Mouse (Mus musculus) ES-E14 (cell line): ENCODE measurements around the gene Tenm2. TPM values are rescaled to one million over a fixed set of nuclear protein-coding genes. Genes with fewer than 3 reads are reported as not detected.

Experiments used
- DNase-seq: peaks from one replicate; pipeline ENCODE4 v3.0.0-alpha.2; 2013; ENCODE audit warnings: low read depth, low spot score
- H3K27ac ChIP-seq: 2 replicates; pipeline ENCODE4 v1.5.1; 2012; ENCODE audit warnings: low read depth, mild to moderate bottlenecking, low read length, moderate library complexity, mixed read lengths; ENCODE audit not compliant: poor library complexity, insufficient read depth, severe bottlenecking
- H3K36me3 ChIP-seq: 2 replicates; pipeline ENCODE4 v1.6.1; 2012; ENCODE audit warnings: mild to moderate bottlenecking, low read length, moderate library complexity, mixed read lengths; ENCODE audit not compliant: control insufficient read depth, poor library complexity, insufficient read depth, severe bottlenecking
- H3K4me1 ChIP-seq, 2 experiments: fragments of 150-350 bp in 1 of 2; sonication (generic) in 1 of 2; 2 replicates each; pipeline ENCODE4 v1.6.1; 2012; ENCODE audit warnings: low read length in 2 of 2, mild to moderate bottlenecking in 1 of 2, mixed read lengths in 1 of 2; ENCODE audit not compliant: control insufficient read depth in 2 of 2, insufficient read depth in 2 of 2, poor library complexity in 1 of 2
- H3K4me3 ChIP-seq, 2 experiments: fragments of 150-350 bp in 1 of 2; sonication (generic) in 1 of 2; 2 replicates each; pipeline ENCODE4 v1.5.1; 2012; ENCODE audit warnings: low read length in 2 of 2, low read depth in 1 of 2, mild to moderate bottlenecking in 1 of 2, mixed read lengths in 1 of 2; ENCODE audit not compliant: insufficient read depth in 1 of 2, poor library complexity in 1 of 2, severe bottlenecking in 1 of 2
- H3K9ac ChIP-seq: 2 replicates; pipeline ENCODE4 v1.6.1; 2012; ENCODE audit warnings: low read depth, mild to moderate bottlenecking, low read length, mixed read lengths; ENCODE audit not compliant: poor library complexity, insufficient read depth, severe bottlenecking
- H3K9me3 ChIP-seq: fragments of 150-350 bp; sonication (generic); 2 replicates; pipeline ENCODE4 v1.6.1; 2012; ENCODE audit warnings: low read depth, mild to moderate bottlenecking, low read length; ENCODE audit not compliant: control insufficient read depth, insufficient read depth
- CHD2 ChIP-seq: IDR thresholded peaks from 2 replicates; pipeline ENCODE4 v1.6.1; 2014; ENCODE audit warnings: mild to moderate bottlenecking, low read depth, low read length, inconsistent platforms
- HCFC1 ChIP-seq: IDR thresholded peaks from 2 replicates; pipeline ENCODE4 v1.6.1; 2012; ENCODE audit warnings: low read length, inconsistent platforms, borderline replicate concordance; ENCODE audit not compliant: insufficient read depth
- MAFK ChIP-seq: IDR thresholded peaks from 2 replicates; pipeline ENCODE4 v1.6.1; 2014; ENCODE audit warnings: mild to moderate bottlenecking, low read depth, low read length, inconsistent platforms; ENCODE audit not compliant: insufficient read depth
- ZC3H11A ChIP-seq: IDR thresholded peaks from 2 replicates; pipeline ENCODE4 v1.6.1; 2012; ENCODE audit warnings: low read depth, mild to moderate bottlenecking, inconsistent platforms, low read length, borderline replicate concordance
- ZNF384 ChIP-seq: IDR thresholded peaks from 2 replicates; pipeline ENCODE4 v1.6.1; 2012; ENCODE audit warnings: low read depth, low read length, inconsistent platforms
- in situ Hi-C, 2 experiments: fragments of 600-800 bp; cut with MboI; formaldehyde crosslinking; loops; one replicate each; pipeline ENCODE4 v1.15.1; 2025; ENCODE audit warnings: low sequenced_read_pairs in 2 of 2, inconsistent platforms in 1 of 2; ENCODE audit not compliant: unreplicated experiment in 2 of 2
- total RNA-seq: library from RNA; depleted of rRNA; stranded (reverse); fragments of 300-350 nt; gene quantifications from 2 replicates; pipeline ENCODE4 v1.2.3, GENCODE M21; 2012

Gene Tenm2
- total RNA-seq, 1 experiment, result 0.04 TPM

- H3K36me3 ChIP-seq, result no peaks in the 10 kb centered on the region
Measured at GRCm38 (mm10) chr11:36562851-36563250, 672.9 kb downstream of the Tenm2 start.

GRCm38 (mm10) chr11:36560785-36561548 lies 674.8 kb downstream of the Tenm2 start:
- H3K4me3 ChIP-seq, result no peak overlapping the region
- DNase-seq, result no peak
- H3K4me1 ChIP-seq, result no peaks in the 10 kb centered on the region
- H3K27ac ChIP-seq, result no peak overlapping the region
- H3K9me3 ChIP-seq, result no peaks in the 10 kb centered on the region
- in situ Hi-C loops, result no loop called here
- H3K9ac ChIP-seq, result no peak overlapping the region
- TF ChIP-seq MAFK (peak; percentile 79), CHD2 (no peak)
- H3K36me3 ChIP-seq, result no peaks in the 10 kb centered on the region

More at GRCm38 (mm10) chr11:36562851-36563250, 672.9 kb downstream of the Tenm2 start:
- Histone ChIP-seq H3K4me3 (no peak overlapping the region), H3K4me1 (no peaks in the 10 kb centered on the region), H3K9me3 (no peaks in the 10 kb centered on the region), H3K27ac (no peak overlapping the region), H3K9ac (no peak overlapping the region)
- no peak for DNase-seq
- TF ChIP-seq HCFC1, result no peak
- no peak for TF ChIP-seq ZNF384
- no peak for TF ChIP-seq MAFK
- TF ChIP-seq ZC3H11A, result no peak
- TF ChIP-seq CHD2, result no peak
- in situ Hi-C loops, result no loop called here

- Histone ChIP-seq H3K9me3 (no peaks in the 10 kb centered on the region), H3K27ac (no peak overlapping the region), H3K4me1 (0 out of 4 replicates have a peak, but pooled peaks cover 0 to 3% of the 10 kb centered on the region in 2 experiments), H3K4me3 (no peak overlapping the region), H3K9ac (no peak overlapping the region), H3K36me3 (no peaks in the 10 kb centered on the region)
- DNase-seq, result no peak
- in situ Hi-C loops, result no loop called here
- TF ChIP-seq CHD2, result no peak
Measured at GRCm38 (mm10) chr11:36557316-36557715, 678.4 kb downstream of the Tenm2 start.

GRCm38 (mm10) chr11:36553286-36553685 lies 682.5 kb downstream of the Tenm2 start:
- H3K4me1 ChIP-seq, result peaks cover 3 to 10% of the 10 kb centered on the region in 2 experiments; a peak in 2 of 4 replicates
- no peak for DNase-seq
- TF ChIP-seq HCFC1 (no peak), CHD2 (no peak), MAFK (0 out of 2 replicates have a peak, but pooled peaks have one; percentile 42), ZNF384 (no peak)
- no peak overlapping the region for H3K9ac ChIP-seq
- H3K9me3 ChIP-seq, result no peaks in the 10 kb centered on the region
- in situ Hi-C loops, result no loop called here
- no peaks in the 10 kb centered on the region for H3K36me3 ChIP-seq
- H3K27ac ChIP-seq, result no peak overlapping the region
- no peak overlapping the region for H3K4me3 ChIP-seq

GRCm38 (mm10) chr11:36550649-36551048 lies 685.1 kb downstream of the Tenm2 start:
- Histone ChIP-seq H3K27ac (no peak overlapping the region), H3K9ac (no peak overlapping the region), H3K4me3 (no peak overlapping the region), H3K36me3 (no peaks in the 10 kb centered on the region), H3K9me3 (no peaks in the 10 kb centered on the region), H3K4me1 (peaks cover 3 to 16% of the 10 kb centered on the region in 2 experiments; a peak in 2 of 4 replicates)
- no peak for DNase-seq
- TF ChIP-seq ZNF384 (no peak), ZC3H11A (no peak)
- in situ Hi-C loops, result no loop called here
